Mouse (Mus musculus): Measurements from ENCODE around the gene Pias4. TPM values are rescaled to one million over a fixed set of nuclear protein-coding genes. Genes with fewer than 3 reads are reported as not detected.

The Pias4 gene
- polyA plus RNA-seq, 1 experiment from 2014 or later, result 32.8 TPM

- H3K27ac ChIP-seq (ENCODE audit: low read depth, low read length), result no peak overlapping the region
- peaks cover 10% of the 10 kb centered on the region; the same call in 1 of the 2 replicates for H3K4me1 ChIP-seq (replicated peaks; ENCODE audit: control insufficient read depth, insufficient read depth, low read length)
- no peaks in the 10 kb centered on the region for H3K9me3 ChIP-seq (ENCODE audit: control insufficient read depth)
- peak; percentile 89 for TF ChIP-seq CTCF (IDR thresholded peaks at IDR 0.05; ENCODE audit: low read depth)
- H3K4me2 ChIP-seq (replicated peaks; ENCODE audit: low read depth), result no peak overlapping the region
- ATAC-seq, result no peak
- 3% methylated on average over 9 of the region's 9 CpGs for WGBS
- no peaks in the 10 kb centered on the region for H3K27me3 ChIP-seq (replicated peaks; ENCODE audit: control insufficient read depth, insufficient read depth, low read length)
- no peak overlapping the region for H3K4me3 ChIP-seq (ENCODE audit: low read depth, low read length)
- H3K36me3 ChIP-seq (ENCODE audit: control insufficient read depth, insufficient read depth), result no peaks in the 10 kb centered on the region
- H3K9ac ChIP-seq (ENCODE audit: low read depth, low read length), result no peak overlapping the region
These were observed 30.5 kb upstream of the Pias4 start for GRCm38 (mm10) chr10:81198230-81198629.

GRCm38 (mm10) chr10:81197305-81197704 lies 29.6 kb upstream of the Pias4 start:
- Histone ChIP-seq H3K9ac (ENCODE audit: low read depth, low read length) (no peak overlapping the region), H3K27me3 (replicated peaks; ENCODE audit: control insufficient read depth, insufficient read depth, low read length) (no peaks in the 10 kb centered on the region), H3K4me3 (ENCODE audit: low read depth, low read length) (no peak overlapping the region), H3K9me3 (ENCODE audit: control insufficient read depth) (no peaks in the 10 kb centered on the region), H3K4me2 (replicated peaks; ENCODE audit: low read depth) (no peak overlapping the region), H3K4me1 (replicated peaks; ENCODE audit: control insufficient read depth, insufficient read depth, low read length) (peaks cover 12% of the 10 kb centered on the region), H3K36me3 (ENCODE audit: control insufficient read depth, insufficient read depth) (no peaks in the 10 kb centered on the region), H3K27ac (ENCODE audit: low read depth, low read length) (no peak overlapping the region)
- 50% methylated on average over 6 of the region's 6 CpGs for whole genome bisulfite sequencing
- ATAC-seq, result no peak
- no peak for TF ChIP-seq CTCF (IDR thresholded peaks at IDR 0.05; ENCODE audit: low read depth)

- Histone ChIP-seq H3K9me3 (ENCODE audit: control insufficient read depth) (no peaks in the 10 kb centered on the region), H3K27ac (ENCODE audit: low read depth, low read length) (no peak overlapping the region), H3K4me2 (replicated peaks; ENCODE audit: low read depth) (no peak overlapping the region), H3K36me3 (ENCODE audit: control insufficient read depth, insufficient read depth) (no peaks in the 10 kb centered on the region), H3K4me1 (replicated peaks; ENCODE audit: control insufficient read depth, insufficient read depth, low read length) (peaks cover 15% of the 10 kb centered on the region), H3K4me3 (ENCODE audit: low read depth, low read length) (no peak overlapping the region), H3K9ac (ENCODE audit: low read depth, low read length) (no peak overlapping the region), H3K27me3 (replicated peaks; ENCODE audit: control insufficient read depth, insufficient read depth, low read length) (no peaks in the 10 kb centered on the region)
- no peak for ATAC-seq
- TF ChIP-seq CTCF (IDR thresholded peaks at IDR 0.05; ENCODE audit: low read depth), result no peak
- 55% methylated on average over 11 of the region's 11 CpGs for WGBS
These were observed 28.8 kb upstream of the Pias4 start for GRCm38 (mm10) chr10:81196470-81197065.

GRCm38 (mm10) chr10:81195300-81195699 lies 27.6 kb upstream of the Pias4 start:
- whole genome bisulfite sequencing, result 55% methylated on average over 4 of the region's 4 CpGs
- TF ChIP-seq CTCF (IDR thresholded peaks at IDR 0.05; ENCODE audit: low read depth), result no peak

GRCm38 (mm10) chr10:81193991-81194774 lies 26.5 kb upstream of the Pias4 start:
- peak overlapping the region; percentile 35; the same call in 1 of the 2 replicates for H3K27ac ChIP-seq (ENCODE audit: low read depth, low read length)

More at GRCm38 (mm10) chr10:81195300-81195699, 27.6 kb upstream of the Pias4 start:
- peaks cover 8% of the 10 kb centered on the region; the same call in 1 of the 2 replicates for H3K36me3 ChIP-seq (ENCODE audit: control insufficient read depth, insufficient read depth)
- peaks cover 15% of the 10 kb centered on the region for H3K4me1 ChIP-seq (replicated peaks; ENCODE audit: control insufficient read depth, insufficient read depth, low read length)
- no peak overlapping the region for H3K9ac ChIP-seq (ENCODE audit: low read depth, low read length)
- H3K27ac ChIP-seq (ENCODE audit: low read depth, low read length), result no peak overlapping the region
- H3K9me3 ChIP-seq (ENCODE audit: control insufficient read depth), result no peaks in the 10 kb centered on the region
- no peak for ATAC-seq
- no peaks in the 10 kb centered on the region for H3K27me3 ChIP-seq (replicated peaks; ENCODE audit: control insufficient read depth, insufficient read depth, low read length)
- H3K4me2 ChIP-seq (replicated peaks; ENCODE audit: low read depth), result peak overlapping the region; percentile 48
- no peak overlapping the region for H3K4me3 ChIP-seq (ENCODE audit: low read depth, low read length)

GRCm38 (mm10) chr10:81192968-81193501 lies 25.3 kb upstream of the Pias4 start:
- H3K27me3 ChIP-seq (replicated peaks; ENCODE audit: control insufficient read depth, insufficient read depth, low read length), result no peaks in the 10 kb centered on the region
- ATAC-seq, result peak; percentile 29
- peak overlapping the region; percentile 55 for H3K4me3 ChIP-seq (ENCODE audit: low read depth, low read length)
- H3K4me2 ChIP-seq (replicated peaks; ENCODE audit: low read depth), result peak overlapping the region; percentile 87
- WGBS, result 5% methylated on average over 19 of the region's 19 CpGs
- TF ChIP-seq CTCF (IDR thresholded peaks at IDR 0.05; ENCODE audit: low read depth), result peak; percentile 32; the same call in 1 of the 2 replicates
- no peaks in the 10 kb centered on the region for H3K9me3 ChIP-seq (ENCODE audit: control insufficient read depth)
- peaks cover 19% of the 10 kb centered on the region; the same call in 1 of the 2 replicates for H3K36me3 ChIP-seq (ENCODE audit: control insufficient read depth, insufficient read depth)
- H3K27ac ChIP-seq (ENCODE audit: low read depth, low read length), result peak overlapping the region; percentile 75
- H3K9ac ChIP-seq (ENCODE audit: low read depth, low read length), result peak overlapping the region; percentile 73; the same call in 1 of the 2 replicates
- peaks cover 15% of the 10 kb centered on the region for H3K4me1 ChIP-seq (replicated peaks; ENCODE audit: control insufficient read depth, insufficient read depth, low read length)

More at GRCm38 (mm10) chr10:81193991-81194774, 26.5 kb upstream of the Pias4 start:
- ATAC-seq, result no peak
- 0 out of 2 replicates have a peak overlapping the region, but pooled peaks have one; percentile 17 for H3K4me3 ChIP-seq (ENCODE audit: low read depth, low read length)
- H3K27me3 ChIP-seq (replicated peaks; ENCODE audit: control insufficient read depth, insufficient read depth, low read length), result no peaks in the 10 kb centered on the region
- H3K9ac ChIP-seq (ENCODE audit: low read depth, low read length), result peak overlapping the region; percentile 26; the same call in 1 of the 2 replicates
- no peaks in the 10 kb centered on the region for H3K9me3 ChIP-seq (ENCODE audit: control insufficient read depth)
- H3K36me3 ChIP-seq (ENCODE audit: control insufficient read depth, insufficient read depth), result peaks cover 16% of the 10 kb centered on the region; the same call in 1 of the 2 replicates
- 17% methylated on average over 37 of the region's 37 CpGs for WGBS
- peaks cover 15% of the 10 kb centered on the region for H3K4me1 ChIP-seq (replicated peaks; ENCODE audit: control insufficient read depth, insufficient read depth, low read length)
- H3K4me2 ChIP-seq (replicated peaks; ENCODE audit: low read depth), result peak overlapping the region; percentile 48
- TF ChIP-seq CTCF (IDR thresholded peaks at IDR 0.05; ENCODE audit: low read depth), result no peak
